Mouse (Mus musculus): ENCODE results near the gene Cfl1. TPM values are rescaled to one million over a fixed set of nuclear protein-coding genes. Genes with fewer than 3 reads are reported as not detected.

Gene Cfl1
- polyA plus RNA-seq, 1 experiment from 2014 or later, result 3,520 TPM

- peaks cover 4% of the 10 kb centered on the region; the same call in 1 of the 2 replicates for H3K27me3 ChIP-seq
- H3K27ac ChIP-seq, result peak overlapping the region; percentile 96
- H3K4me2 ChIP-seq, result peak overlapping the region; percentile 99
- peak overlapping the region; percentile 89 for H3K9ac ChIP-seq
- H3K4me1 ChIP-seq, result peaks cover 49% of the 10 kb centered on the region
- peak overlapping the region; percentile 77 for H3K4me3 ChIP-seq
- H3K36me3 ChIP-seq (ENCODE audit: poor library complexity, severe bottlenecking), result peaks cover 9% of the 10 kb centered on the region; the same call in 1 of the 2 replicates
- ATAC-seq, result peak; percentile 95
- under 1% methylated on average over 70 of the region's 70 CpGs for WGBS
- no peaks in the 10 kb centered on the region for H3K9me3 ChIP-seq (replicated peaks)
These were observed 33.1 kb upstream of the Cfl1 start for GRCm38 (mm10) chr19:5456922-5457745.

GRCm38 (mm10) chr19:5457746-5458442, 32.4 kb upstream of the Cfl1 start, which contains the start of gene Ccdc85b:
Ccdc85b (minus strand) TSS chr19:5457894.
- peak within 1 kb of the TSS; percentile 96 for H3K27ac ChIP-seq
- peak within 1 kb of the TSS; percentile 99 for H3K4me2 ChIP-seq
- H3K9me3 ChIP-seq (replicated peaks), result no peaks in the 10 kb centered on the region
- H3K4me3 ChIP-seq, result peak within 1 kb of the TSS; percentile 77
- 14% methylated on average over 14 of the region's 14 CpGs for WGBS
- H3K9ac ChIP-seq, result peak within 1 kb of the TSS; percentile 89
- ATAC-seq, result no peak; the same call in 1 of the 2 replicates
- H3K36me3 ChIP-seq (ENCODE audit: poor library complexity, severe bottlenecking), result peaks cover 17% of the 10 kb centered on the region
- peaks cover 49% of the 10 kb centered on the region for H3K4me1 ChIP-seq
- peaks cover 4% of the 10 kb centered on the region; the same call in 1 of the 2 replicates for H3K27me3 ChIP-seq

GRCm38 (mm10) chr19:5459019-5459418, 31.2 kb upstream of the Cfl1 start:
- WGBS, result 66% methylated on average over 7 of the region's 7 CpGs
- ATAC-seq, result no peak
- peaks cover 54% of the 10 kb centered on the region for H3K4me1 ChIP-seq
- H3K36me3 ChIP-seq (ENCODE audit: poor library complexity, severe bottlenecking), result peaks cover 24% of the 10 kb centered on the region
- no peak overlapping the region for H3K9ac ChIP-seq
- no peaks in the 10 kb centered on the region for H3K9me3 ChIP-seq (replicated peaks)
- H3K4me3 ChIP-seq, result no peak overlapping the region
- H3K27me3 ChIP-seq, result peaks cover 4% of the 10 kb centered on the region; the same call in 1 of the 2 replicates
- no peak overlapping the region for H3K27ac ChIP-seq
- H3K4me2 ChIP-seq, result no peak overlapping the region

GRCm38 (mm10) chr19:5459896-5460295, 30.4 kb upstream of the Cfl1 start:
- peak overlapping the region; percentile 68 for H3K27ac ChIP-seq
- no peaks in the 10 kb centered on the region for H3K9me3 ChIP-seq (replicated peaks)
- H3K4me1 ChIP-seq, result peaks cover 54% of the 10 kb centered on the region
- 24% methylated on average over 3 of the region's 3 CpGs for WGBS
- peak overlapping the region; percentile 97 for H3K4me2 ChIP-seq
- H3K4me3 ChIP-seq, result peak overlapping the region; percentile 80
- H3K9ac ChIP-seq, result peak overlapping the region; percentile 84
- H3K36me3 ChIP-seq (ENCODE audit: poor library complexity, severe bottlenecking), result peaks cover 27% of the 10 kb centered on the region
- peaks cover 4% of the 10 kb centered on the region; the same call in 1 of the 2 replicates for H3K27me3 ChIP-seq
- no peak for ATAC-seq

GRCm38 (mm10) chr19:5460465-5460911, 29.8 kb upstream of the Cfl1 start, which contains the start of gene Fibp:
Fibp (plus strand) TSS chr19:5460615.
- Histone ChIP-seq H3K36me3 (ENCODE audit: poor library complexity, severe bottlenecking) (peaks cover 33% of the 10 kb centered on the region), H3K27me3 (peaks cover 4% of the 10 kb centered on the region; the same call in 1 of the 2 replicates), H3K9ac (peak within 1 kb of the TSS; percentile 84), H3K27ac (peak within 1 kb of the TSS; percentile 68), H3K9me3 (replicated peaks) (no peaks in the 10 kb centered on the region), H3K4me1 (peaks cover 48% of the 10 kb centered on the region), H3K4me2 (peak within 1 kb of the TSS; percentile 97), H3K4me3 (peak within 1 kb of the TSS; percentile 80)
- under 1% methylated on average over 32 of the region's 32 CpGs for WGBS
- peak; percentile 63 for ATAC-seq

- Histone ChIP-seq H3K36me3 (ENCODE audit: poor library complexity, severe bottlenecking) (peaks cover 43% of the 10 kb centered on the region), H3K9me3 (replicated peaks) (no peaks in the 10 kb centered on the region), H3K4me1 (peaks cover 39% of the 10 kb centered on the region), H3K27me3 (peaks cover 4% of the 10 kb centered on the region; the same call in 1 of the 2 replicates), H3K4me3 (peak overlapping the region; percentile 80), H3K4me2 (peak overlapping the region; percentile 97), H3K9ac (peak overlapping the region; percentile 84; the same call in 1 of the 2 replicates), H3K27ac (no peak overlapping the region)
- WGBS, result 92% methylated on average over 6 of the region's 6 CpGs
- ATAC-seq, result no peak
These were observed 28.8 kb upstream of the Cfl1 start for GRCm38 (mm10) chr19:5461411-5461810.

- WGBS, result 92% methylated on average over 9 of the region's 9 CpGs
- ATAC-seq, result no peak
- Histone ChIP-seq H3K4me3 (no peak overlapping the region), H3K36me3 (ENCODE audit: poor library complexity, severe bottlenecking) (peaks cover 59% of the 10 kb centered on the region), H3K9ac (no peak overlapping the region), H3K27ac (no peak overlapping the region), H3K9me3 (replicated peaks) (no peaks in the 10 kb centered on the region), H3K4me2 (no peak overlapping the region), H3K27me3 (peaks cover 4% of the 10 kb centered on the region; the same call in 1 of the 2 replicates), H3K4me1 (peaks cover 31% of the 10 kb centered on the region)
These were observed 27.0 kb upstream of the Cfl1 start for GRCm38 (mm10) chr19:5463212-5463611.

- WGBS, result 40% methylated on average over 15 of the region's 15 CpGs
- Histone ChIP-seq H3K4me2 (peak overlapping the region; percentile 56), H3K27me3 (peaks cover 2% of the 10 kb centered on the region; the same call in 1 of the 2 replicates), H3K9me3 (replicated peaks) (no peaks in the 10 kb centered on the region), H3K36me3 (ENCODE audit: poor library complexity, severe bottlenecking) (peaks cover 59% of the 10 kb centered on the region), H3K27ac (peak overlapping the region; percentile 70), H3K4me1 (peaks cover 31% of the 10 kb centered on the region), H3K9ac (peak overlapping the region; percentile 62), H3K4me3 (peak overlapping the region; percentile 31)
- ATAC-seq, result peak; percentile 55
These were observed 26.3 kb upstream of the Cfl1 start for GRCm38 (mm10) chr19:5463791-5464562.

- no peaks in the 10 kb centered on the region for H3K9me3 ChIP-seq (replicated peaks)
- WGBS, result 94% methylated on average over 8 of the region's 8 CpGs
- no peak overlapping the region for H3K9ac ChIP-seq
- no peak overlapping the region for H3K27ac ChIP-seq
- H3K27me3 ChIP-seq, result no peaks in the 10 kb centered on the region
- peaks cover 26% of the 10 kb centered on the region for H3K4me1 ChIP-seq
- H3K36me3 ChIP-seq (ENCODE audit: poor library complexity, severe bottlenecking), result peaks cover 59% of the 10 kb centered on the region
- H3K4me3 ChIP-seq, result no peak overlapping the region
- no peak overlapping the region for H3K4me2 ChIP-seq
- no peak for ATAC-seq
These were observed 25.2 kb upstream of the Cfl1 start for GRCm38 (mm10) chr19:5465037-5465436.

GRCm38 (mm10) chr19:5466916-5467500, 23.2 kb upstream of the Cfl1 start:
- peaks cover 13% of the 10 kb centered on the region for H3K4me1 ChIP-seq
- 92% methylated on average over 6 of the region's 6 CpGs for WGBS
- H3K4me3 ChIP-seq, result no peak overlapping the region
- H3K36me3 ChIP-seq (ENCODE audit: poor library complexity, severe bottlenecking), result peaks cover 59% of the 10 kb centered on the region
- H3K27ac ChIP-seq, result no peak overlapping the region
- no peaks in the 10 kb centered on the region for H3K27me3 ChIP-seq
- peak overlapping the region; percentile 21; the same call in 1 of the 2 replicates for H3K9ac ChIP-seq
- H3K4me2 ChIP-seq, result no peak overlapping the region
- no peaks in the 10 kb centered on the region for H3K9me3 ChIP-seq (replicated peaks)
- no peak for ATAC-seq

GRCm38 (mm10) chr19:5468374-5468773, 21.9 kb upstream of the Cfl1 start, which contains the start of gene Ctsw:
Ctsw (minus strand) TSS chr19:5468507.
- no peak within 1 kb of the TSS for H3K27ac ChIP-seq
- H3K27me3 ChIP-seq, result no peaks in the 10 kb centered on the region
- H3K4me3 ChIP-seq, result no peak within 1 kb of the TSS
- WGBS, result 60% methylated on average over 5 of the region's 5 CpGs
- no peak within 1 kb of the TSS for H3K4me2 ChIP-seq
- peaks cover 13% of the 10 kb centered on the region for H3K4me1 ChIP-seq
- H3K9ac ChIP-seq, result no peak within 1 kb of the TSS
- ATAC-seq, result no peak
- H3K36me3 ChIP-seq (ENCODE audit: poor library complexity, severe bottlenecking), result peaks cover 47% of the 10 kb centered on the region
- H3K9me3 ChIP-seq (replicated peaks), result no peaks in the 10 kb centered on the region

Measured in forebrain, embryonic 13.5 days (tissue).